Mouse (Mus musculus): Measurements from ENCODE around the gene Gtf2ird1.
"Not testable (repeated sequence)": the region's sequence is repeated elsewhere in the genome, so short reads cannot be mapped to it uniquely, and the experiment has no call there.

Gtf2ird1 gene

DNA sequence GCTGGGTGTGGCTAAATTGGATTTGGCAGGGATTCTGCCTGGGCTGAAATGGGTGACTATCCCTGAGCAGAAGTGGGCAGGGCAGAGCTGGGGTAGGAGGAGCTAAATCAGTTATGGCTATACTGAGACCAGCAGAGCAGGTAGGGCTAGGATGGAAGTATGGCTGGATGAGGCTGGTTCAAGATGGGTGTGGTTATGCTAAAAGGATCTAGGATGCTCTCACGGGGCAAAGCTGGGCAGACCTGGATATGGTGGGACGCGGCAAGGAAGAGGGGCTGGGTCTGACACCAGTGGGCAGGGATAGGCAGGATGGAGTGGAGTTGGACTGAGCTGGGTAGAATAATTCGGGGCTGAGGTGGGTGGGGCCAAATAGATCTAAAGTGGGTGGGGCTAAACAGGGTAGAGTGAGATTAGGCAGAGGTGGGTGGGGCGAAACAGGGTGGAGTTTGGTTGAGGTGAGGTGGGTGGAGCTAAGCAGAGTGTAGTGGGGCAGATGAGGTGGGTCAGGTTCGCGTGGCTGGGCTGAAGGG, 46.1 kb downstream of the Gtf2ird1 start:
- no peak for DNase-seq (ENCODE audit: low read depth)

DNA sequence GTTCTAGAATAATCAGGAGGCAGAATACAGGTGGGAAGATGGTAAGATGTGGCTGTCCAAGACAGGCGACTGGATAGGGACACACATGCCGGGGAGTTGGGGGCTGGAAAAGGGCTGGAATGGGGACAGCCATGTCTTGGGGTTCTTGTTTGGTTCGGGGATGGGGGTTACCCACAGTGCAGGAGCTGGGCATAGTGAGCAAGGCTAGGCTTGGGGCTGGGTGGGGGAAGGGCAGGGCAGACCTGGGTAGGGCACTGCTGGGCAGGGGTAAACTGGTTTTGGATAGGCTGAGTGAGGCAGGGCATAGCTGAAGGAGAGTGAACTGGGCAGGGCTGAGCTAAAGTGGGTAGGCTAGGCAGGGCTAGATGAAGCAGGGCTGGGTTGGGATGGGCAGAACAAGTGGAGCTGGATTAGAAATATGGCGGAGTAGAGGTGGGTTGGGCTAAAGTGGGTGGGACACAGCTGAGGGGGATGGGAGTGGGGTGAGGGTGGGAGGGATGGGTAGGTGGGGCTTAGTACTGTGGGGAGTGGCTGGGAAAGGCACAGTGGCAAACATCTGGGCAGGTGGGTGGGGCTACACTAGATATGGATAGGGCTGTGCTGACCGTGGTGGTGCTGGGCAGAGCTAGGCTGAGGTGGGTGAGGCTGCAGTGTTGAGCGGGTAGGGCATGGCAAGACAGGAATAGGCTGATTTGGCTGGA, 46.8 kb downstream of the Gtf2ird1 start:
- DNase-seq (ENCODE audit: low read depth): no peak

DNA sequence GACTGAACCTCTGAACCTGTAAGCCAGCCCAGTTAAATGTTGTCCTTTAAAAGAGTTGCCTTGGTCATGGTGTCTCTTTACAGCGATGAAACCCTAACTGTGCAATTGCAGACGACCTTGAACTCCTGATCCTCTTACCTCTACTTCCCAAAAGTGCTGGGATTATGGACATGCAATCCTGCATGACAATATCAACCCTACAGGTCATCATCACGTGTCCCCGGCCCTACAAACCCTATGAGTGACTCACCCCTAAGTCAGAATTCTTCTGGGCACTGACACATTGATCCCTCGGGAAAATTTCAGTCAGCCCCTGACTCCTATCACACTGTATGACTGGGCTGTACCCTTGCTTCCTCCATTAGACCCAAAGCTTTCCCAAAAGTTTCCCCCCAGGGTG, 48.4 kb downstream of the Gtf2ird1 start:
- DNase-seq (ENCODE audit: low read depth): no peak

DNA sequence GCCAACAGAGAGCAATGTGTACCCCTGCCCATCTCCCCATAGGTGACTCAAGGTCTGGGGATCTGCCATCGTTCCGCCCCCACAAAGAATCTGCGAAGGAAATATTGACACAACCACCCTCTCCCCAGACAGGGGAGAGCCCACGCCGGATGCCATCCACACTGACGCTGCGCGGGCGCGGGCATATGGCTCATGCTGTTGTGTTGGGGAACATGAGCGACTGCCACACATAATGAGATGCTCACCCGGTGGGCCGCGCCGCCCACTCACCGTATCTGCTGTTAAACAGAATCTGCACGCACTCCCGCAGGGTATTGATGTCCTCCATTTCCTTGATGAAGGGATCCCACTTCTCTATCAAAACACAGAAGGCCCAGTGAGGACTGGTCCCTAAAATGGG, 54.7 kb downstream of the Gtf2ird1 start:
- no peak for DNase-seq (ENCODE audit: low read depth)

DNA sequence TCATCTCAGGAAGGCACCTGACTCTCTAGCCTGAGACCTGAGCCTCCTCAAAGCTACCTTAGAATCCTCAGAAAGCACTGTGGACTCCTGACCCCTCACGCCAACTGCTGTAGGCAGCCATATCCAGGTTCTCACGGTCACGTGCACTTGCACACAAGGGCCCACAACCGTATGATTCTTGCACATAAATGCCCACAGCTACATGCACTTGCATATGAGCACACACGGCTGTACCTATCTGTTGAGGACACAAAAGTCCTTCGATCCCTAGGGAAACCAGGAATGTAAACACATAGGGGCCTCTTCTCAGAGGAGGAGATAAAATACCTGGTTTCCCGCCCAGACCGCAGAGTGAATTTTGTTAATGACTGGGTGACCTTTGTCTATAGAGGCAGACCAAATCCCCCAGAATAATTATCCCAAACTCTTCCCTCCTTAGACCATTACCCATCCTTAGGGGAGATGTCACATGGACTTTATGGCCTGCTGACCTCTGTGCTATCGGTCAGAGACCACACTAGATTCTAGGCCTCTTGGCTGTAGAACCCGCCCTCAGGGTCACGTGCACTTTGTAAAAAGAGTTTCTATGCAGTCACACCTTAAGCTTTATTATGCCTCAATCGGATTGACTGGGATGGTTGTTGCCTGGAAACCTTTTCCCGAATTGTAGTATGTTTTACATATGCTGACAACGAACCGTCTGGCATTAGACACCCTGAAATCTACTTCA, 58.9 kb downstream of the Gtf2ird1 start:
- no peak for DNase-seq (ENCODE audit: low read depth)

DNA sequence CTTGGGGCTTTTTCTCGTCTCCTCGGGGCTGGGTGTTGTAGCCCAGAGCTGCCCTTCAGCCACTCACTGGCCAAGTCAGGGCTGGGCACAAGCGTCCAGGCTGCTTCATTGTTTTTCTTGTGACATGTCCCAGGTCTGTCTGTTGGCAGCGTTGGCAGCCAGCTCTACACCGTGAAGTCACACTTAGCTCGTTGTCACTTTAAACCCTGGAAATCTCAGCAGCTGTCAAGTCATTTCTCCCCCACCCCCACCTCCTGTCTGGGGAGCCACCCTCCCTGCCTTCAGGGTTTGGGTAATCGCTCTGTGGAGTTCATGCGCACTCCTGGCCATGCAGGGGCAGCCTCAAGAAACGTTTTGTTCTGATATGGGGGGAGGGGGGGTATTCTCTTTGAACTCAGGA, 60.0 kb downstream of the Gtf2ird1 start:
- DNase-seq (ENCODE audit: low read depth): no peak

DNA sequence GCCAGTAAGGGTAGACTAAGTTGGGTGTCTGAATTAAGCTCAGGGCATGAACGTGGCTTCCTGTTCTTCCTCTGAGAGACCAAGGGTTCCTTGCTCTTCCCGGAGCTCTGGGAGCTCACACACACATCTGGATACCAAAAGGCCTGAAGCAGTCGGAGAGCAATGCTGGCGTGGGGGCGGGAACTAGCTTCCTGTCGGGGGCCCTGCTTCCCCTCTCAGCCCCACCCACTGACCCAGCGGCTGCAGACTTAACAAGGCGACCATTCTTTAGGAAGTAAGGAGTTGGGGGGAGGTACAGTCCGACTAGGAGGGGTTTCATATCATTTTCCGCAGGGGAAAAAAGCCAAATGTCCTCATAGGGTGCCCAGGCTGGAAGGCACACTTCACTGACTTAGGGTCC, 61.9 kb downstream of the Gtf2ird1 start:
- peak; percentile 17 for DNase-seq (ENCODE audit: low read depth)

DNA sequence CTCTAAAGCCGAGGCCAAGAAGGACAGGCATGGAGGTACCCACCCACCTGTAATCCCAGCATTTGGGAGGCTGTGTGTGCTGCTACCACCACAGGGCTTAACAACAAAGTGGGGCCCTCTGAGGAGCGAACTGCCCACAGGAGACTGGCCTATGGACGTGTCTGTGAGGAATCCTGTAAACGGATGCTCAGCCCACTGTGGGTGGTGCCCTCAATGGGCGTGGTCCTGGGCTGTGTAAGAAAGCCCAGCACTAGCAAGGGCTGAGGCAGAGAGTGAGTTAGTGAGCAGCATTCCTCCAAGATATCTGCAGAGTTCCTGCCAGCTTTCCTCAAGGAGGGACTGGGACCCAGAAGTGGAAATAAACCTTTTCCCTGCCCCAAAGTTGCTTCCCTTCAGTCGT, 62.9 kb downstream of the Gtf2ird1 start:
- no peak for DNase-seq (ENCODE audit: low read depth)

DNA sequence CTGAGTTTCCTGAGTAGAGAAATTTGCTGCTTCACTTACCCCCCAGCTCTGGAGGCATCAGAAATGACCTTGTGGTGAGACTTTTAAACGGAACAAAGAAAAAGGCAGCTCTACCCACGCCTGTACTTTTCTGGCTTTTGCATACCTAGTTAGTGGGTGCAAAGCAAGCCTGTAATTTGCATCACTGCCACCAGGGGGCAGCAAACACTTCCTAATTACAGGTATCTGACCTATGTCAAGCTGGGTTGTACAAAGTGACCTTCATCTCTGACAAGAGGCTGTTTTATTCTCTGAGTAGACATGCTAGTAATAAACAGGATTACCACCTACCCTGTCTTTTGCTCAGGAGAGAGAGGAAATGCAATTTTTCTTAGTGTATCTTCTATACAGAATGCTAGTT, 71.4 kb downstream of the Gtf2ird1 start:
- no peak for DNase-seq (ENCODE audit: low read depth)

DNA sequence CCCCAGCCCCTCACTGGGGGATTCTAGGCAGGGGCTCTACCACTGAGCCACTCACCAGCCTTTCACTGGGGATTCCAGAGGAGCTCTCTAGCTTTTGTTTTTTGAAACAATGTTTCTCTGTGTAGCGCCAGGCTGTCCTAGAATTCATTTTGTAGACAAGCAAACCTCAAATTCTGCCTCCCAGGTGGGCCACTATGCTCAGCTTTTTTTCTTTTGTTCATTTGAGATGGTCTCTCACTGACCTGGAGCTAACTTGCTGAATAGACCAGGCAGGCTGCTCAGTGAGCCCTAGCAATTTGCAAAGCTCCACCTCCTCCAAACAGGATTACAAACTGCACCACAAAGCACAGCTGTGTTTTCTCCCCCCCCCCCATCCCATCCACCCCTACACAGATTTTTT, 81.3 kb downstream of the Gtf2ird1 start:
- no peak for DNase-seq (ENCODE audit: low read depth)

DNA sequence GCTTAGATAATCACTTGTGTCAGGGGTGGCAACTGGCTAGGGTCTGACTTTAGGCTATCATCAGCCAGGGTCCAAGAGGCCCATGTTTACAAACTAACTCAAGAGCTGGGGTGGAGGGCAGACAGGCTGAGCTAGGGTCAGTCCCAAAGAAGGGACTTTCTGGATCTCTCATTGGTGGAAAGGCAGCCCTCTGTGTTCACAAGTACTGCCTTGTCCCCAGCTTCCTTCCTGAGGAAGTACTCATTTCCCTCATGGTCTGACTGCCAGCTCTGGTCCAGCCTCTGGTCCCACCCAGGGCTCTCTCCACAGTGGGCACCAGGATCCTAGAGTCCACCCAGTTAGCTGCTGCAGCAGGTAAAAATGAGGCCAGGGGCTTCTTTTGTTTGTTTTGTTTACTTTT, 82.0 kb downstream of the Gtf2ird1 start:
- DNase-seq (ENCODE audit: low read depth): no peak

DNA sequence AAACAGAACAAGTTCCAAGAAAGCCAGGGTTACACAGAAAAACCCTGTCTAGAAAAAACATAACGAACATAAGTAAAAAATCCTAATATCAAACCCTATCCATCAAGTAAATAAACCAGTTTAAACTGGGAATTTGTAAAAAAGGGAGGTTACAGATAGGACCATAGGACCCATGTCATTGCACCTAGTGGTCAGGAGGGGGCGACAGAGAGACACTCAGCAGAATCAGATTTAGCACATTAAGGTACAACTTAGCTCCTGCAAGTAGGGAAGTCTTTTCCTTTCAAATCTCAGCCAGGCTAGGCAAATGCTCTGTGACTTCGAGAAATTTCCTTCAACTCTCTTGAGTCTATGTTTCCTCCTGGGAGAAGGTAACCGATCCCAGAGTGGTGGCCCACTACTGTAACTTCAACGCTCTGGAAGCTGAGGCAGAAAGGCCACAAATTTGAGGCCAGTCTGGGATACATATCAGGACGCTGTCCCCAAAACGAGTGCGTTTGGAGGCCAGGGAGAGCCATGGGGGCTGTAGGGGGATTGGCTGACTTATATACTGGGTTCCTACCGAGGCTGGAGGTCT, 82.5 kb downstream of the Gtf2ird1 start:
- peak; percentile 45 for DNase-seq (ENCODE audit: low read depth)

DNA sequence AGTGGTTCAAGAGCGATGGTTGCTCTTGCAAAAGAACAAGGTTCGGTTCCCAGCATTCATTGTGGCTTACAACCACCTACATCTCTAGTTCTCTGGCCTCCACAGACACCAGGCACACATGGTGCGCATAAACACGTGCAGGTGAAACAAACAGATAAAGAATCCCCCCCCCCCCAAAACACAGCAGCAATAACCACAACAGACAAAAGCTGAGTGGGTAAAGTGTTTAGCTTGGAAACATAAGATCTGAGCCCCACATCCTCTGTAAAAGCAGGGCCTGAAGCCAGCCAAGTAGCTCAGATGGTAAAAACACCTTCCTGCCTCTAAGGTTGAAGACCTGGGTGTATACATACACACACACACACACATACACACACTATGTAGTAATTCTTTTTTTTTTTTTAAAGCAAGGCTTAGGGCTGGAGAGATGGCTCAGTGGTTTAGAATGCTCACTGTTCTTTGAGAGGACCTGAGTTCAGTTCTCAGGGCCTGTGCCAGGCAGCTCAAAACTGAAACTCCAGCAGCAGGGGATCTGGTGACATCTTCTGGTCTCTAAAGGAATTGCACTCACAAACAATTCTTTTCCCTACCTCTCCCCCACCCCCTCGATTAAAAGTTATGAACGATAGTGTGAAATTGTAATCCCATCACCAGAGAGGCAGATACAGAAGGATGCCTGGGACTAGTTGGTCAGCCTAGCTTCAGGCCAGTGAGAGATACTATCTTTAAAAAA, 83.4 kb downstream of the Gtf2ird1 start:
- DNase-seq (ENCODE audit: low read depth): no peak

DNA sequence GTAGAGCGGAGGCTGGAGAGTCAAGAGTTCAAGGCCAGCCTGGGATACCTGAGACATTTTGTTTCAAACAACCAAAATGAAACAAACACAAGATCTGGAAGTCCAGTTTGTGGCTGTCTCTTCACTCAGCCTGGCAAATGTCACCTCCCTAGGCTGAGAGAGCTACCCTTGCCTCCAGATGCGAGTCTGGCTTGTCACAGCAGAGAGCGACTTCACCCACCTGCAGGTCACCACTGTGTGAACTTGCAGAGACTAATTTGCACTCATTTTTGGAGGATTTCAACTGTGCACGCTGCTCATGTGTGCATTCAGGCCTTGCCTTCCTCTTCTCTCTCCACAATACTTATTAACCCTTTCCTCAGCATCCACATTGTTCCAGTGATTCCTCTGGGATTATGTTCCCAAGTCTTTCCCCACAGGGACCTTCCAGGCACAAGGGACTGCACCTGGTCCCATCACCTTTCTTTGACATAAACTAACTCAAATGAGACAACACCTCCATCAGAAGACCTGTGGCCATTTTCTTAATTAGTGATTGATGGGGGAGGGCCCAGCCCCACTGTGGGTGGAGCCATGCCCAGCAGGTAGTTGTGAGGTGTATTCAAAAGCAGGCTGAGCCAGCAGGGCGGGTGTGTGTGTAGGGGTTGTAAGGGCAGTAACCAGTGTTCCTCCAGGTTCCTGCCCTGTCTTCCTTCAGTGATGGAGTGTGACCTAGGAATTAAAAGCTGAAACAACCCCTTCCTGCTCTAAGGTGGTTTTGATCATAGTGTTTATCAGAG, 84.8 kb downstream of the Gtf2ird1 start:
- DNase-seq (ENCODE audit: low read depth): no peak

DNA sequence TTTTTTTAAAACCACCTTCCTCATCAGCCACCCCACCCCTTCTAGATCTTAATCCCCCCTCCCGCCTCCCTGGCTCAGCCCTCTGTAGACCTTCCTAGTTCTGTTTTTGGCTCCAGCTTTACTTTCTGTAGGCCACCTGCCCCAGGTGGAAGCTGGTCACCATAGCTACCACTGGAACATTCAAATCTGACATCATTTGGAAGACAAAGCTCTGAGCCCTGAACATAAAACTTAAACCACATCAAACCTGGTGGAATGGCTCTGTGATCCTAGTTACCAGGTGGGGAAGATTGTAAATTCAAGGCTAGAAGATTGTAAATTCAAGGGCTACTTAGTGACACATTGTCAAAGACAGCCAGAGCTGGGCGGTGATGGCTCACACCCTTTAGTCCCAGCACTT, 85.7 kb downstream of the Gtf2ird1 start:
- DNase-seq (ENCODE audit: low read depth): no peak

DNA sequence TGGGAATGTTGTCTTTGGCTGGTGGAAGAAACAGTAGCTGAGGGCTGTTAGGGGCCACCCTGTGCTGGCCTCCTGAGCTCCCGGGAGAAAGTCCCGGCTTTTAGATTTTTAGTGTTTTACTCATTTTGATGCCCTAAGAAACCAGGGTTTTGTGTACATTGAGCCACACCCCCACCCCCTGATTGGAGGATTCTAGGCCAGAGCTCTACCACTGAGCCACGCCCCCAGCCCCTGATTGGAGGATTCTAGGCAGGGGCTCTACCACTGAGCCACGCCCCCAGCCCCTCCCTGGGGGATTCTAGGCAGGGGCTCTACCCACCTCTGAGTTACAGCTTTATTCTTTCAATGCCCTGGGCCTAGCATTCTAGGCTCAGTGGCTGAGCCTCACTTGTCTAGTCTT, 97.4 kb downstream of the Gtf2ird1 start:
- DNase-seq (ENCODE audit: low read depth): no peak

DNA sequence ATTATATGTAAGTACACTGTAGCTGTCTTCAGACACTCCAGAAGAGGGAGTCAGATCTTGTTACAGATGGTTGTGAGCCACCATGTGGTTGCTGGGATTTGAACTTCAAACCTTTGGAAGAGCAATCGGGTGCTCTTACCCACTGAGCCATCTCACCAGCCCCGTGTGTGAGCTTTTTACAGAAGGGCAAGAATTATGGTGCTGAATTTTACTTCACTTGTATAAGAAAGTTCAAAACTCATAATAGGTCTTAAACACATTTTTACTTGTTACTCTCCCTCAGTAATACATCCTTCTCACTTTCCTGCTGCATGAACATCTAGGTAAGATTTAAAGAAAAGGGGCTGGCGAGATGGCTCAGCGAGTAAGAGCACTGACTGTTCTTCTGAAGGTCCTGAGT, 101.1 kb downstream of the Gtf2ird1 start:
- DNase-seq (ENCODE audit: low read depth): not testable (repeated sequence)

DNA sequence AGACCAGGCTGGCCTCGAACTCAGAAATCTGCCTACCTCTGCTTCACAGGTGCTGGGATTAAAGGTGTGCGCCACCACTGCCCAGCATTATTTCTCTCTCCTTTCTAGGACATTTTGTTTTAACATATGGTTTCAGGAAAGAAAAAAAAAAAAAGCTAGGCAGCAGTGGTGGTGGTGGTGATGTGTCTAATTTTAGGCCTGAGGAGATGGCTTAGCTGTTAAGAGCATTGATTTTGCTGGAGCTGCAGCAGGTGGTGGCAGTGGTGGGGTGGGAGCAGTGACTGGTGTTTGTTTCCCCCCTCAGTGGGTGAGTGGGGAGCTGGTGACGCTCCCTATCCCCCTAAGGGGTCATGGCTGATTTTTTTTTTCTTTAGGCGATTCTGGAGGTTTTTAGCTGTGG, 103.4 kb downstream of the Gtf2ird1 start:
- DNase-seq (ENCODE audit: low read depth): no peak

DNA sequence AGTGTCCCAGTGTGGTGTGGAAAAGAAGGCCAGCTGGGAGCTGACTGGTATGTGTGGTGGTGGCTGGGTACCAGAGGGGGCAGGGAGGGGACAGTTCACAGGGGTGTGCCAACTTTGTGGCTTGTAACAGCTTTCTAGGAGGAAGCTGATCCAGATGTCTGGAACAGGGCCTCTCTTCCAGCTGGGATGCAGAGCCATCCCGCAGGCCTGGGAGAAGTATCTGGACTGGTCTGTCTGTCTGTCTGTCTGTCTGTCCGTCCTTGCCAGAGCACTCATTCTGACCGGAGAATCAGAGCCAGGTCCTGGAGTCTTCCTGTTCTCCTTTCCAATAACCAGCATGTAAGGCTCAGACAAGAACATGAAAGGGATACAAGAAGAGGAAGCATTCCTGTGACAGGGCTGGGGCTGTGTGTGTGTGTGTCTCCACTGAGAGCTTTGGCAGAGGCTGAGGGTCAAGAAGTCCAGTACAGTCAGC, 104.0 kb downstream of the Gtf2ird1 start:
- DNase-seq (ENCODE audit: low read depth): peak; percentile 57

DNA sequence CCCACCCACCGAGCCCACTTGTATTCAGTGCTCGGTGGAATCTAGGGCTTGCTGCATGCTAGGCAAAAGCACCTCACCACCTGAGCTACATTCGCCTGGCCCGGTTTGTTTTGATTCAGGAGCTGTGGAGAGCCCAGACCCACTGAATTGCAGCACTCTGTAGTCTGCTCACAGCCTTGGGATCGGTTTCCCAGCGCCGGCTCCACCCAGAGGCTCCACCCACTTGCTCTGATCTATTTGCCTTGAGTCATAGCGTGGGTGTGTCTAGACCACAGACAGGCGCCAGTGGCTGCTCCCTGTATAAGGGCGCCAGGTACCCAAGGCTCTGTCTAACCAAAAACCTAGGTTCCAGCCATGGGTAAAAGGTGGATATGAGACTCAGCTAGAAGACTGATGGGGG, 105.9 kb downstream of the Gtf2ird1 start:
- DNase-seq (ENCODE audit: low read depth): peak; percentile 88

DNA sequence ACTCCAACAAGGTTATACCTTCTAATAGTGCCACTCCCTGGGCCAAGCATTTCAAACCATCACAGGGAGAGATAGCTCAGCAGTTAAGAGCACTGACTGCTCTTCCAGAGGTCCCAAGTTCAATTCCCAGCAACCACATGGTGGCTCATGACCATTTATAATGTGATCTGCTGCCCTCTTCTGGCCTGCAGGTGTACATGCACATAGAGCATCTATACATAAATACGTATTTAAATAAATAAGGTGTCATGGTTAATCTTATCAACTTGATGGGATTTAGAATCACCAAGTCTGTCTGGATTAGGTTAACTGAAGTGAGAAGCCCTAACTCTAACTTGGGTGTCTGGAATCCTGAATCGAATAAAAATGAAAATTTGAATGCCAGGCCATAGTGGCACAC, 109.5 kb downstream of the Gtf2ird1 start:
- DNase-seq (ENCODE audit: low read depth): no peak

DNA sequence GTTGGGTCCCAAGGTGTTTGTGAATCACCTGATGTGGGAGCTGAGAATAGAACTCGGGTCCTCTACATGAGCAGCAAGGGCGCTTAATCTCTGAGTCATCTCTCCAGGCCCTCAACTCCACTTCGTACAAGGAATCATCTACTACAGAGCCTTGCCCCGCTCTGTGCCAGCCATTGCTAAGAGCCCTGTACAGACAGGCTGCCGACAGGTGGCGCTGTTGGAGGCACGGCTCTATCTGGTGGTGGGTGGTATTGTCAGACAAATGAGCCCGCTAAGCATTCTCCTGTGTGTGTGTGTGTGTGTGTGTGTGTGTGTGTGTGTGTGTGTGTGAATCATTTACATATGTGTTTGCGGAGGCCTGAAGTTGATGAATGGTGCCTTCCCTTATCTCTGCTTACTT, 111.1 kb downstream of the Gtf2ird1 start:
- no peak for DNase-seq (ENCODE audit: low read depth)
